Mouse (Mus musculus): ENCODE data around the gene Ddx1. TPM values are rescaled to one million over a fixed set of nuclear protein-coding genes. Genes with fewer than 3 reads are reported as not detected.

The Ddx1 gene
- total RNA-seq (2023): 10 to 100 TPM; 18.9 to 25.0 TPM

DNA sequence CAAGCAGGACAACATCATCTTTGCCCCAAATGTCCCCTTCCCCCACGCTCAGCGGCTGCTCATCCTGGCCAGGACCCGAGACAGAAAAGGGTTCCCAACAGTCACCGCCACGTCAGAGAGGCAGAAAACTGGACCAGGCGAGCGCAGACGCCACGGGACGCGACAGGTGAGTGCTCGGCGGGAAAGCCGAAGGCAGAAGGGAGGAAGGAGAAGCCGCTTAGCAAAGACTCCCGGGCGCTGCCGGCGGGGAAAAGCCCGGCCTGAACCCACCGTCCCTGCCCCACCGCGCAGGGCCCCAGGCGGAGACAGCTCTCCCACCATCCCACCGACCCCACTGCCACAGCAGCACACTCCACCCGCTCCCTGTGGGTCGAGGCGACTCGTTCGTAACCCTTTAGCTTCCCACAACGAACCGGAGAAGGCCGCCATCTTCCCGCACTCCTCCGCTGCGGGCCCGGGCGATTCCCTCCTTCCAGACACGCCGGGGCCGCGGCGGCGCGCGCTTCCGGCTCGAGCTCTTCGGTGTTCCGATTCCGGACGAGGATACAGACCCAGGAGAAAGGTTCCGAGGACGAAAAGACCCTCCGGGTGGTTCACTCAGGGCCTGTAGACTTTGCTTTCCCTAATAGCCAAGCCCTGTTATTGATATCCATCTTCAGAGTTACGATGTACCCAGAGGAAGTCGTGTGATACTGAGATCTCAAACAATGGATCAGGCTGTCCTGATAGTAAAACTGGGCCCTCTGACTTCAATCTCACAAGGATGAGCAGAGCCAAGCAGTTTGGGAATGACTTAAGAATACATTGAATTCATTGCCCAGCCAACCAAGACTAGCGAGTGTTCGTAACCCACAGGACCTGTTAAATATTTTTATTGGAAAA, at the start of gene Ddx1:
Gene Ddx1, minus strand, starts transcription at position 523 of the 882 bp plus-strand sequence.

DNA sequence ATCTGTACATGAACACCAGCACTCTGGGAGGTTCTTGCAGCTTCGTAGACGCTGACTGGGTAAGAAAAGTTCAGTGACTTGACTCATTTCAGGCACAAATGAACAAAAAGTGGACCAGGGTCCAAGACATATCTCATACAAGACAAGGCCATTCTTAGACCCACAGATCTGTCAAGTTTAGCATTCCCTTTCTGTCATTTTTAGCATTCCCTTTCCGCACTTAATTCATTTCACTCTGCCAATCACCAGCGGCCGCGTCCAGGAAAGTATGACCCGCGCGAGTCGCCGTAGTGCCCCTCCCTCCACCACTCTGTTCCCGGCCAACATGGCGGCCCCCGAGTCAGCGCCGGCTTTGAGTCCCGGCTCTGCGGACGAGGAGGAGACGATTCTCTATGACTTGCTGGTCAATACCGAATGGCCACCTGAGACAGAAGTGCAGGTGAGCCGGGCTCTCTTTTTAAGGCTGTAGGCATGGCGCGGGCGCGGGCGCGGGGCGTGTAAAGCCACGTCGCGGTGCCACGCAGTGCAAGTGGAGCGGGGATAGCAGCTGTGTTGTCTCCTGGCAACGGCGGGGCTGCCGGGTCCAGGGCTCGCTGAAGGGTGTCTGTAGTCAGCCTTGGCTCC, 19.9 kb upstream of the Ddx1 start, which contains the start of gene Nbas:
Gene Nbas, plus strand, starts transcription at position 308 of the 624 bp plus-strand sequence.

Other genes starting within 250 kb of the Ddx1 start
- 10 to 100 TPM; 19.6 to 22.1 TPM for gene Nbas, start 19.9 kb upstream of the Ddx1 start, total RNA-seq (2023)

Data from monocyte, adult 59 days (primary cell).